Mouse (Mus musculus) midbrain, embryonic 11.5 days (tissue): ENCODE data around the gene Pdzd8. TPM values are rescaled to one million over a fixed set of nuclear protein-coding genes. Genes with fewer than 3 reads are reported as not detected.

ENCODE experiments used
- ATAC-seq: fragments of 200-750 bp; cut with Nextera tagmentation; 2 replicates; pipeline ENCODE4 v1.8.0; 2017; ENCODE audit warnings: moderate TSS enrichment, moderate library complexity; ENCODE audit not compliant: low FRiP score
- DNase-seq: peaks from one replicate; pipeline ENCODE4 v3.0.0; 2015; ENCODE audit warnings: low spot score; ENCODE audit errors: missing footprints
- H3K27ac ChIP-seq: fragments of 300-500 bp; sonication (generic); 2 replicates; pipeline ENCODE4 v1.5.1; 2014; ENCODE audit warnings: low read depth, low read length
- H3K27me3 ChIP-seq: fragments of 300-500 bp; sonication (generic); 2 replicates; pipeline ENCODE4 v1.6.1; 2014; ENCODE audit warnings: mild to moderate bottlenecking, low read length, moderate library complexity, mixed read lengths; ENCODE audit not compliant: control insufficient read depth, insufficient read depth
- H3K36me3 ChIP-seq: fragments of 300-500 bp; sonication (generic); 2 replicates; pipeline ENCODE4 v1.6.1; 2014; ENCODE audit warnings: mild to moderate bottlenecking, low read length, moderate library complexity, mixed read lengths; ENCODE audit not compliant: control insufficient read depth, insufficient read depth
- H3K4me1 ChIP-seq: fragments of 300-500 bp; sonication (generic); 2 replicates; pipeline ENCODE4 v1.6.1; 2014; ENCODE audit warnings: low read length; ENCODE audit not compliant: control insufficient read depth, insufficient read depth
- H3K4me2 ChIP-seq: fragments of 300-500 bp; sonication (generic); 2 replicates; pipeline ENCODE4 v1.6.1; 2014; ENCODE audit warnings: mild to moderate bottlenecking, moderate library complexity
- H3K4me3 ChIP-seq: fragments of 300-500 bp; sonication (generic); 2 replicates; pipeline ENCODE4 v1.5.1; 2014; ENCODE audit warnings: low read depth, low read length
- H3K9ac ChIP-seq: fragments of 300-500 bp; sonication (generic); 2 replicates; pipeline ENCODE4 v1.6.1; 2014; ENCODE audit warnings: low read length
- H3K9me3 ChIP-seq: fragments of 300-500 bp; sonication (generic); 2 replicates; pipeline ENCODE4 v1.6.1; 2016; ENCODE audit warnings: low read length; ENCODE audit not compliant: control insufficient read depth
- WGBS: fragments of 180-500 bp; shearing (Covaris S2); extraction: QIAGEN DNeasy Blood & Tissue Kit; methylation state at CpG from one replicate; pipeline ENCODE4 v1.1.7; 2014; 5-methylcytosine and 5-hydroxymethylcytosine counted together
- polyA plus RNA-seq: library from polyadenylated mRNA; unstranded; fragments of >200 nt; fragmentation: Nextera tagmentation; extraction: Ambion mirVana; gene quantifications from 2 replicates; pipeline ENCODE4 v1.2.1, GENCODE M21; 2014

The Pdzd8 gene
- polyA plus RNA-seq, 1 experiment from 2014 or later, result 12.9 TPM

- no peak for ATAC-seq
- 0 out of 2 replicates have a peak, but pooled peaks cover 3% of the 10 kb centered on the region for H3K4me1 ChIP-seq
Observed at GRCm38 (mm10) chr19:59357878-59358277, 12.3 kb upstream of the Pdzd8 start.

GRCm38 (mm10) chr19:59356843-59357595 lies 11.4 kb upstream of the Pdzd8 start:
- 80% methylated on average over 14 of the region's 14 CpGs for WGBS
- no peaks in the 10 kb centered on the region for H3K36me3 ChIP-seq
- no peak for DNase-seq
- H3K27ac ChIP-seq, result no peak overlapping the region
- H3K27me3 ChIP-seq, result no peaks in the 10 kb centered on the region
- no peaks in the 10 kb centered on the region for H3K9me3 ChIP-seq
- no peak overlapping the region for H3K4me2 ChIP-seq
- H3K4me3 ChIP-seq, result no peak overlapping the region
- H3K4me1 ChIP-seq, result 0 out of 2 replicates have a peak, but pooled peaks cover 3% of the 10 kb centered on the region
- no peak for ATAC-seq
- no peak overlapping the region for H3K9ac ChIP-seq

More at GRCm38 (mm10) chr19:59357878-59358277, 12.3 kb upstream of the Pdzd8 start:
- Histone ChIP-seq H3K4me3 (no peak overlapping the region), H3K9me3 (no peaks in the 10 kb centered on the region), H3K4me2 (no peak overlapping the region), H3K27ac (no peak overlapping the region), H3K27me3 (no peaks in the 10 kb centered on the region), H3K36me3 (no peaks in the 10 kb centered on the region), H3K9ac (no peak overlapping the region)
- DNase-seq, result no peak
- 90% methylated on average over 4 of the region's 4 CpGs for WGBS

GRCm38 (mm10) chr19:59356388-59356787 lies 10.8 kb upstream of the Pdzd8 start:
- 0 out of 2 replicates have a peak, but pooled peaks cover 3% of the 10 kb centered on the region for H3K4me1 ChIP-seq
- H3K9me3 ChIP-seq, result no peaks in the 10 kb centered on the region
- no peak overlapping the region for H3K4me2 ChIP-seq
- no peak overlapping the region for H3K27ac ChIP-seq
- H3K27me3 ChIP-seq, result no peaks in the 10 kb centered on the region
- no peak overlapping the region for H3K4me3 ChIP-seq
- DNase-seq (no peak), ATAC-seq (no peak)
- no peak overlapping the region for H3K9ac ChIP-seq
- no peaks in the 10 kb centered on the region for H3K36me3 ChIP-seq
- 89% methylated on average over 3 of the region's 3 CpGs for WGBS

GRCm38 (mm10) chr19:59354906-59355305 lies 9.3 kb upstream of the Pdzd8 start:
- no peak overlapping the region for H3K27ac ChIP-seq
- H3K36me3 ChIP-seq, result no peaks in the 10 kb centered on the region
- ATAC-seq, result no peak
- no peak for DNase-seq
- no peak overlapping the region for H3K4me2 ChIP-seq
- no peaks in the 10 kb centered on the region for H3K9me3 ChIP-seq
- H3K27me3 ChIP-seq, result no peaks in the 10 kb centered on the region
- 63% methylated on average over 2 of the region's 2 CpGs for WGBS
- H3K9ac ChIP-seq, result no peak overlapping the region
- H3K4me3 ChIP-seq, result no peak overlapping the region
- no peaks in the 10 kb centered on the region for H3K4me1 ChIP-seq

- no peak overlapping the region for H3K9ac ChIP-seq
- no peaks in the 10 kb centered on the region for H3K4me1 ChIP-seq
- DNase-seq (no peak), ATAC-seq (no peak)
- no peak overlapping the region for H3K4me2 ChIP-seq
- no peaks in the 10 kb centered on the region for H3K36me3 ChIP-seq
- H3K27me3 ChIP-seq, result no peaks in the 10 kb centered on the region
- 87% methylated on average over 3 of the region's 3 CpGs for WGBS
- no peak overlapping the region for H3K27ac ChIP-seq
- H3K4me3 ChIP-seq, result no peak overlapping the region
- no peaks in the 10 kb centered on the region for H3K9me3 ChIP-seq
Observed at GRCm38 (mm10) chr19:59352760-59353159, 7.2 kb upstream of the Pdzd8 start.

- Histone ChIP-seq H3K27me3 (no peaks in the 10 kb centered on the region), H3K27ac (no peak overlapping the region), H3K4me2 (no peak overlapping the region), H3K36me3 (no peaks in the 10 kb centered on the region), H3K9me3 (no peaks in the 10 kb centered on the region), H3K9ac (no peak overlapping the region), H3K4me3 (no peak overlapping the region), H3K4me1 (peaks cover 1% of the 10 kb centered on the region; the same call in 1 of the 2 replicates)
- WGBS, result 78% methylated on average over 15 of the region's 15 CpGs
- no peak for ATAC-seq
- DNase-seq, result no peak
Observed at GRCm38 (mm10) chr19:59351151-59351889, 5.7 kb upstream of the Pdzd8 start.

- ATAC-seq, result no peak
- WGBS, result 91% methylated on average over 7 of the region's 7 CpGs
Observed at GRCm38 (mm10) chr19:59350273-59350903, 4.8 kb upstream of the Pdzd8 start.

GRCm38 (mm10) chr19:59349329-59349960 lies 3.9 kb upstream of the Pdzd8 start:
- no peak for ATAC-seq
- no peaks in the 10 kb centered on the region for H3K27me3 ChIP-seq
- H3K9ac ChIP-seq, result no peak overlapping the region
- H3K4me2 ChIP-seq, result no peak overlapping the region
- H3K27ac ChIP-seq, result no peak overlapping the region
- no peak for DNase-seq
- no peaks in the 10 kb centered on the region for H3K36me3 ChIP-seq
- 92% methylated on average over 6 of the region's 6 CpGs for WGBS
- no peak overlapping the region for H3K4me3 ChIP-seq
- no peaks in the 10 kb centered on the region for H3K9me3 ChIP-seq
- peaks cover 6% of the 10 kb centered on the region for H3K4me1 ChIP-seq

More at GRCm38 (mm10) chr19:59350273-59350903, 4.8 kb upstream of the Pdzd8 start:
- Histone ChIP-seq H3K4me3 (no peak overlapping the region), H3K4me1 (peaks cover 2% of the 10 kb centered on the region; the same call in 1 of the 2 replicates), H3K9me3 (no peaks in the 10 kb centered on the region), H3K36me3 (no peaks in the 10 kb centered on the region), H3K4me2 (no peak overlapping the region), H3K27me3 (no peaks in the 10 kb centered on the region), H3K9ac (no peak overlapping the region), H3K27ac (no peak overlapping the region)
- DNase-seq, result no peak
